Comparison of ENCODE assay signal across 8 mouse cellular contexts in the genomic region with DNA sequence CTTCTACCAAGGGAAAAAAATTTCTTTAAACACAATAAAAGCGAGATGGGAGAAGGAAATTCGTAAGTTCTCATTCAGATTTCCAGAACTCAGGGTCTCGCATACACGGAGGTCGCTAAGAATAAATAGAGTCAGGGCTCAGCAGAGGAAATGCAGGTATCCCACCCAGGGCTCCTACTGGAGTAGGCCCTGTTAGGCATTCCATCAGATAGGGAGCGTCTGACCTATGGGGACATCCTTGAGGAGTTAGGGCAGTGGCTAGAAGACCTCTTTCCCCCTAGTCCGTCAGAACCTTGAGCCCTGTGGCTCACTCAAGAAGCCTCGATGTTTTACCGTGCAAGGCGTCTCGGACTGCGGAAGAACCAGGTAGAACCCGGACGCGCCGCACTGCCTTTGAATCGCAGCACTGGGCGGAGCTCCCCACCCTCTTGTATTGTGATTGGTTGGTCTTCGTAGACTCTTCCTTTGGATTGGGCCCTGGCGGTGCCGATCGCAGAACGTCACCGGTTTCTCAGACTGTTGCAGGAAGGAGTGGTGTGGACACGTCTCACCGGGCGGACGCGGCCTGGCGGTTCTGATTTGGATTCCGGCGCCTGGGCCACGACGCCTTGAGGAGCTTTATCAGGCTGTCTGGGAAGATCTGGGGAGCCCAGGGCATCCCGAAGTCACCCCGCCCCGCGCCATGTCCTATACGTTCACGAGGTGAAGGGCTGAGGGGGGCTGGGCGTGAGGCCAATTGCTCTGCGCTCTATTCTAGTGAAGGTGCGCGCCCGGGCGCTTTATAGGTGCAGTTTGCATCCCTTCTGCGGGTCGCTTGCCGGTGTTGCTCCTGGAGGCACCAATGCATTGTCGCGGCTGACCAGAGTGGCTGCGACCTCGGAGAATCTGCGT. TPM values are rescaled to one million over a fixed set of nuclear protein-coding genes. Genes with fewer than 3 reads are reported as not detected.
DNase-seq lines count a peak whose midpoint lies in the region; ATAC-seq lines count a peak whose summit lies in the region.

A gene (plus strand): TSS at position 506 of the 891 bp plus-strand sequence.

- H3K9ac ChIP-seq in forebrain, embryonic 14.5 days (ENCODE audit: low read length), result peak within 1 kb of the TSS; percentile 78
- H3K9ac ChIP-seq in neural tube, embryonic 15.5 days (replicated peaks), result peak within 1 kb of the TSS; percentile 77

- intact Hi-C loops in heart, postnatal 14 days (cut with DNase I), result no loop called here

- peak within 1 kb of the TSS; percentile 70 for H3K4me3 ChIP-seq in forebrain, embryonic 14.5 days (ENCODE audit: low read depth, low read length)
- peak within 1 kb of the TSS; percentile 79 for H3K4me3 ChIP-seq in neural tube, embryonic 15.5 days (replicated peaks)

- DNase-seq in ES-CJ7 (ENCODE audit: low read depth, low spot score), result peak; percentile 97
- peak; percentile 94 for DNase-seq in cerebellum, adult 11 months
- peak; percentile 97 for DNase-seq in forebrain, embryonic 14.5 days (ENCODE audit: low spot score)
- DNase-seq in heart, postnatal 14 days, result peak; percentile 91 to 93
- peak; percentile 96 for DNase-seq in layer of hippocampus, adult 11-12 months (ENCODE audit: low spot score)
- DNase-seq in lung, adult 18-20 months, result peak; percentile 95 to 96
- peak; percentile 94 for DNase-seq in testis, postnatal 14 days (ENCODE audit: low spot score)

- ATAC-seq in forebrain, embryonic 14.5 days, result peak; percentile 100
- peak; percentile 100 for ATAC-seq in neural tube, embryonic 15.5 days (ENCODE audit: low FRiP score)

- H3K36me3 ChIP-seq in forebrain, embryonic 14.5 days (ENCODE audit: control insufficient read depth, insufficient read depth, low read length), result 0 out of 2 replicates have a peak, but pooled peaks cover 6% of the 10 kb centered on the region
- peaks cover 5% of the 10 kb centered on the region; the same call in 1 of the 2 replicates for H3K36me3 ChIP-seq in neural tube, embryonic 15.5 days

- H3K27ac ChIP-seq in forebrain, embryonic 14.5 days (ENCODE audit: low read depth, low read length), result peak within 1 kb of the TSS; percentile 72
- peak within 1 kb of the TSS; percentile 90 for H3K27ac ChIP-seq in neural tube, embryonic 15.5 days (replicated peaks)

- WGBS in forebrain, embryonic 14.5 days, result under 1% methylated on average over 54 of the region's 54 CpGs
- under 1% methylated on average over 49 of the region's 54 CpGs for WGBS in neural tube, embryonic 15.5 days

- no peaks in the 10 kb centered on the region for H3K9me3 ChIP-seq in forebrain, embryonic 14.5 days (replicated peaks; ENCODE audit: control insufficient read depth, low read length)
- H3K9me3 ChIP-seq in neural tube, embryonic 15.5 days (replicated peaks), result no peaks in the 10 kb centered on the region

- H3K4me1 ChIP-seq in forebrain, embryonic 14.5 days (ENCODE audit: control insufficient read depth, insufficient read depth, low read length), result no peaks in the 10 kb centered on the region
- peaks cover 11% of the 10 kb centered on the region for H3K4me1 ChIP-seq in neural tube, embryonic 15.5 days

- no peaks in the 10 kb centered on the region for H3K27me3 ChIP-seq in forebrain, embryonic 14.5 days (replicated peaks; ENCODE audit: control insufficient read depth, insufficient read depth, low read length)
- no peaks in the 10 kb centered on the region for H3K27me3 ChIP-seq in neural tube, embryonic 15.5 days (replicated peaks)

- peak within 1 kb of the TSS; percentile 47 for H3K4me2 ChIP-seq in forebrain, embryonic 14.5 days (ENCODE audit: low read length)
- H3K4me2 ChIP-seq in neural tube, embryonic 15.5 days, result peak within 1 kb of the TSS; percentile 61

RNA-seq across cellular contexts. Expression of the gene that starts here (rescaled TPM):
- 27.6 and 34.4 TPM in 2 replicates for polyA plus RNA-seq in forebrain, embryonic 14.5 days (2014; fragmentation: Nextera tagmentation; extraction: Ambion mirVana)
- total RNA-seq in heart, postnatal 14 days (2021), result 10 to 100 TPM; 14.9 to 16.4 TPM
- 11.1 and 12.1 TPM in 2 replicates for polyA plus RNA-seq in neural tube, embryonic 15.5 days (2015; fragmentation: Nextera tagmentation; extraction: Ambion mirVana)

Comparison
In these comparisons a context has a peak if more than half of its experiments do, and no peak if none do; other contexts are left out.
1. Peak in every context shown above with its lines: DNase-seq, ATAC-seq, H3K4me3 ChIP-seq and H3K27ac ChIP-seq.